Mouse (Mus musculus) megakaryocyte, adult 5-6 weeks (primary cell): ENCODE results near the gene Pramel3. TPM values are rescaled to one million over a fixed set of nuclear protein-coding genes. Genes with fewer than 3 reads are reported as not detected.
"Not testable (repeated sequence)": the region's sequence is repeated elsewhere in the genome, so short reads cannot be mapped to it uniquely, and the experiment has no call there.

Source experiments
- ATAC-seq: 2 replicates; pipeline ENCODE4 v1.8.0; 2016; ENCODE audit warnings: mild to moderate bottlenecking, inconsistent platforms; ENCODE audit not compliant: poor library complexity, severe bottlenecking
- total RNA-seq, 2 experiments: library from RNA; stranded (forward) in 1 of 2; stranded (reverse) in 1 of 2; fragments of 153-499, 151-499 nt in 1 of 2; fragments of 221-1000, 200-1000 nt in 1 of 2; gene quantifications; 2 replicates each; pipeline versions ENCODE4 v1.2.3 to v1.2.4; 2015 to 2017

Pramel3 gene
- not detected in 2 replicates for total RNA-seq (2015)
- total RNA-seq (2017), result not detected in 2 replicates

DNA sequence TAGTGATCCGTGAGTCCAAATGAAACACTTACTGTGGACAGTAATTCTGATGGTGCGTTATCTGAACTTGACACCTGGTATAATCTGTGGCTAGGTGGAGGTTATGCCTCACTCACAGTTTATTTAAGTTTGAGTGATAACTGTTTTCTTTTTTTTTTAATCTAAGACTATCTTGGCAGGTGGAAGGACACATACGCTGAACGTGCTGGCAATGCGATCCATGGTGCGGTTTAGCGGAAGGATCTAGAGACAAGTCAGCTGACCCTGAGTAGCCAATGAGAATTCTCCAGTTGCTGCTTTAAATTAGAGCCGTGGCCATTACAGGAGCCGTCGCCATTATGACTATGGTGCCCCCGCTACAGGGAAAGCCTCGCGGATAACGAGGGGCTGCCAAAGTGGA, at the start of gene Pramel3:
Gene Pramel3, plus strand, starts transcription at position 301 of the 400 bp plus-strand sequence.
- ATAC-seq, result not testable (repeated sequence)

DNA sequence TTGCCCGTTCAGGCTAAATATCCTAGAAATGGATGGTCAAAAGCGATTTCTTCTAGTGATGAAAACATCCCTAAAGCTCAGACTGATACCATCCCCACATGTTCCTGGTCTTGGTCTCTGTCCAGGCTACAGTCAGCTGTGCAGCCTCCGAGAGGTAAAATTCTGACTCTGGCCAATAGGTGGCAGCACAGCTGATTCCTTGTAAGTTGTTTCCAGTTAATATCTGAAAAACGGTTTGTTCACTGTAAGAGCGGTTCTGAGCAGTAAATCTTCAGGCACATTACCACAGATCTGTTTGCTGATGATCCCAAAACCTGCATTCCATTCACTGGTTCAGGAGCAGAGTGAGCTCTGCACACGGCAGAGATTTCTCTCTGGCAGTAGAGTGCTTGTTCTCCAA, 58.6 kb downstream of the Pramel3 start:
- ATAC-seq, result peak; percentile 74

DNA sequence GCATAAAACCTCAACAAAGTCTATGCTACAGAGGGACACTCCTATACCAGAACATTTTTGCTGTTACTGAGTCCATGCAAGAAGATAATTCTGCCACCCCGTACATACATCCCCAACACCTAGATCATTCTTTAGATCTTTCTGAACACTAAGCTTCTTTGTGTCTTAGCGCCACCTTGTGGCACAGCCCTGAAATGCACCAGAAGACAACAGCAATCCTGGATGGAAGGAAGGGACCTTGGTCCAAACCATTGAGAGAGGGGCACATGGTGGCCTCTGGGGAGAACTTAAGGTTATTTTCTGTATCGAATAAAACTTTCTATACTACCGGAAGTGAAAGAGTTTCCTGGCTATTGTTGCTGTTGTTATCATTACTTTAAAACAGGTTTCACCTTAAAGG, 59.8 kb downstream of the Pramel3 start:
- peak; percentile 78 for ATAC-seq

Other genes starting within 250 kb of the Pramel3 start
- gene Gm15023, start 124.7 kb upstream of the Pramel3 start, total RNA-seq (2015), result 0.18 TPM in 1 of 2 replicates, not detected in the other
- gene Gm15023, start 124.7 kb upstream of the Pramel3 start, total RNA-seq (2017), result not detected in 2 replicates
- gene Tceal6, start 91.6 kb upstream of the Pramel3 start, total RNA-seq (2015), result not detected in 2 replicates
- not detected in 2 replicates for gene Tceal6, start 91.6 kb upstream of the Pramel3 start, total RNA-seq (2017)
- gene Gm5128, start 71.0 kb downstream of the Pramel3 start, total RNA-seq (2015), result not detected in 2 replicates
- not detected in 2 replicates for gene Gm5128, start 71.0 kb downstream of the Pramel3 start, total RNA-seq (2017)
- not detected in 2 replicates for gene Gm7903, start 131.5 kb downstream of the Pramel3 start, total RNA-seq (2015)
- 0.45 TPM in 1 of 2 replicates, not detected in the other for gene Gm7903, start 131.5 kb downstream of the Pramel3 start, total RNA-seq (2017)
- not detected in 2 replicates for gene AV320801, start 192.3 kb downstream of the Pramel3 start, total RNA-seq (2015)
- not detected in 2 replicates for gene AV320801, start 192.3 kb downstream of the Pramel3 start, total RNA-seq (2017)